Mouse (Mus musculus): Measurements from ENCODE around the gene Gm47841. TPM values are rescaled to one million over a fixed set of nuclear protein-coding genes. Genes with fewer than 3 reads are reported as not detected.

Gm47841 gene
- polyA plus RNA-seq, 1 experiment from 2014 or later, result not detected

GRCm38 (mm10) chr15:101008386-101009010, 38.7 kb downstream of the Gm47841 start:
- H3K9me3 ChIP-seq, result no peaks in the 10 kb centered on the region
- ATAC-seq (ENCODE audit: low FRiP score), result no peak
- no peak overlapping the region for H3K9ac ChIP-seq
- no peak overlapping the region for H3K27ac ChIP-seq
- 89% methylated on average over 14 of the region's 14 CpGs for WGBS
- H3K4me1 ChIP-seq (replicated peaks), result peaks cover 7% of the 10 kb centered on the region; the same call in 1 of the 2 replicates
- peaks cover 47% of the 10 kb centered on the region for H3K36me3 ChIP-seq
- H3K4me3 ChIP-seq, result no peak overlapping the region
- no peak overlapping the region for H3K4me2 ChIP-seq
- no peaks in the 10 kb centered on the region for H3K27me3 ChIP-seq

GRCm38 (mm10) chr15:101007236-101007635, 40.0 kb downstream of the Gm47841 start:
- H3K9ac ChIP-seq, result no peak overlapping the region
- H3K9me3 ChIP-seq, result no peaks in the 10 kb centered on the region
- peaks cover 45% of the 10 kb centered on the region for H3K36me3 ChIP-seq
- no peak overlapping the region for H3K27ac ChIP-seq
- WGBS, result 76% methylated on average over 7 of the region's 7 CpGs
- no peaks in the 10 kb centered on the region for H3K27me3 ChIP-seq
- ATAC-seq (ENCODE audit: low FRiP score), result no peak
- peaks cover 7% of the 10 kb centered on the region; the same call in 1 of the 2 replicates for H3K4me1 ChIP-seq (replicated peaks)
- no peak overlapping the region for H3K4me2 ChIP-seq
- H3K4me3 ChIP-seq, result no peak overlapping the region

GRCm38 (mm10) chr15:101006251-101007040, 40.8 kb downstream of the Gm47841 start:
- Histone ChIP-seq H3K36me3 (peaks cover 42% of the 10 kb centered on the region), H3K27me3 (no peaks in the 10 kb centered on the region), H3K27ac (no peak overlapping the region), H3K9ac (no peak overlapping the region), H3K9me3 (no peaks in the 10 kb centered on the region), H3K4me1 (replicated peaks) (peaks cover 7% of the 10 kb centered on the region; the same call in 1 of the 2 replicates), H3K4me2 (peak overlapping the region; percentile 52), H3K4me3 (peak overlapping the region; percentile 32)
- peak; percentile 85 for ATAC-seq (ENCODE audit: low FRiP score)
- WGBS, result 15% methylated on average over 14 of the region's 15 CpGs

DNA sequence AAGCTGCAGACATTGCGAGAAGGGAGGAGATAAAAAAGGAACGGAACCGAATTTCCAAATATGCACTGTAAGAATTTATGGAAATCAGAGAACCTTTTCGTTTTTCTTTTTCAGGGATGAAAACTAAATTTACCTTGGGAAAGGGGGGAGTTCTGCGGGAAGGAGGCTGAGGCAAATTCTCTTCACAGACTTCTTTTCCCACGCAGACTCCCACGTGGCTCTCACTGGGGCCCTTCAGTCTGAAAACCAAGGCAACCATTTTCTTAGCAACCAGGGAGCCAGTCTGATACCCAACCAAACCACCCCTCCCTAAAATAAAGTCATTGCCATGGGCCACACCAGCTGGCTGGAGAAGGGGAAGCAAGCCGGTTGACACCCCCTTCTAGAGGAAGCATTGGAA, 41.5 kb downstream of the Gm47841 start:
- peaks cover 7% of the 10 kb centered on the region; the same call in 1 of the 2 replicates for H3K4me1 ChIP-seq (replicated peaks)
- peaks cover 34% of the 10 kb centered on the region for H3K36me3 ChIP-seq
- no peak for ATAC-seq (ENCODE audit: low FRiP score)
- no peaks in the 10 kb centered on the region for H3K27me3 ChIP-seq
- no peak overlapping the region for H3K4me3 ChIP-seq
- H3K27ac ChIP-seq, result no peak overlapping the region
- H3K9me3 ChIP-seq, result no peaks in the 10 kb centered on the region
- no peak overlapping the region for H3K4me2 ChIP-seq
- 79% methylated on average over 8 of the region's 8 CpGs for WGBS
- H3K9ac ChIP-seq, result no peak overlapping the region

- peaks cover 35% of the 10 kb centered on the region for H3K36me3 ChIP-seq
- H3K4me1 ChIP-seq (replicated peaks), result peaks cover 7% of the 10 kb centered on the region; the same call in 1 of the 2 replicates
- no peak overlapping the region for H3K4me2 ChIP-seq
- H3K9ac ChIP-seq, result no peak overlapping the region
- no peak overlapping the region for H3K4me3 ChIP-seq
- H3K27me3 ChIP-seq, result no peaks in the 10 kb centered on the region
- H3K9me3 ChIP-seq, result no peaks in the 10 kb centered on the region
- no peak overlapping the region for H3K27ac ChIP-seq
- no peak for ATAC-seq (ENCODE audit: low FRiP score)
- 84% methylated on average over 3 of the region's 3 CpGs for WGBS
These were observed 42.7 kb downstream of the Gm47841 start for GRCm38 (mm10) chr15:101004538-101004937.

DNA sequence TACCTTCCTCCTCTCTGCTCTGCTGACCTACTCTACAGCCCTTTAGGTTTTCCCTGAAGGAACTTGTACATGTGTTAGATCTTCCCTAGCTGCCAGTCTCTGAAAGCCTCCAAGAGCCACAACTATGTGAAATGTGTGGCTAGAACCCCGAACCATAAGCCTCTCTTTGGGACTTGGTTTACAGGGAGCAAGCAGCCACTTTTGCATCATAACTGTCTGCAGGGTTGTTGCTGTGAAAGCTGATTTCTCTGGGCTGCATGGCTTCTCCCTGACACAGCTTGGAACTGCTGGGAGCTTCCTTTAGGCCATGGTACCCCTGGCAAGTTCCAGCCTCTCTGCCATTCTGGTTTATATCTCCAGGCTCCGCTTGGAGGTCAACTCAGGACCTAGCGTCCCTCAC, 44.7 kb downstream of the Gm47841 start:
- no peak overlapping the region for H3K9ac ChIP-seq
- H3K36me3 ChIP-seq, result peaks cover 28% of the 10 kb centered on the region
- H3K27ac ChIP-seq, result no peak overlapping the region
- no peak overlapping the region for H3K4me2 ChIP-seq
- no peaks in the 10 kb centered on the region for H3K27me3 ChIP-seq
- H3K9me3 ChIP-seq, result no peaks in the 10 kb centered on the region
- no peak overlapping the region for H3K4me3 ChIP-seq
- no peak for ATAC-seq (ENCODE audit: low FRiP score)
- H3K4me1 ChIP-seq (replicated peaks), result peaks cover 7% of the 10 kb centered on the region; the same call in 1 of the 2 replicates
- whole genome bisulfite sequencing, result 97% methylated on average over 3 of the region's 3 CpGs

DNA sequence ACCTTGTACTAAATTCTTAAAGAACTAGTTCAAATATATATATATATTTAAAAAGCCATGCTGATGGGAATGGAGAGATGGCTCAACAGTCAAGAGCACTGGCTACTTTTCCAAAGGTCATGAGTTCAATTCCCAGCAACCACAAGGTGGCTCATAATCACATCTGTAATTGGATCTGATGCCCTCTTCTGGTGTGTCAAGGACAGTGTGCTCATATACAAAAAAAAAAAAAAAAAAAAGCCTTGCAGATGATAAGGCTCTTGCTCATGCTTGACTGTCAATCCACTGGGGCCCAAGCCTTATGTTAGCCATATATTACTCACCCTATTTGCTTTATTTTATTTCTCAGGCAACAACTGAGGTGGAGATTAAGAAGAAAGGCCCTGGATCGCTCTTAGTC, 45.5 kb downstream of the Gm47841 start:
- no peak for ATAC-seq (ENCODE audit: low FRiP score)
- H3K9ac ChIP-seq, result no peak overlapping the region
- no peaks in the 10 kb centered on the region for H3K27me3 ChIP-seq
- H3K4me2 ChIP-seq, result no peak overlapping the region
- peaks cover 28% of the 10 kb centered on the region for H3K36me3 ChIP-seq
- no peak overlapping the region for H3K27ac ChIP-seq
- no peak overlapping the region for H3K4me3 ChIP-seq
- WGBS, result 100% methylated on average over 1 of the region's 1 CpGs
- H3K4me1 ChIP-seq (replicated peaks), result peaks cover 3% of the 10 kb centered on the region; the same call in 1 of the 2 replicates
- H3K9me3 ChIP-seq, result no peaks in the 10 kb centered on the region

DNA sequence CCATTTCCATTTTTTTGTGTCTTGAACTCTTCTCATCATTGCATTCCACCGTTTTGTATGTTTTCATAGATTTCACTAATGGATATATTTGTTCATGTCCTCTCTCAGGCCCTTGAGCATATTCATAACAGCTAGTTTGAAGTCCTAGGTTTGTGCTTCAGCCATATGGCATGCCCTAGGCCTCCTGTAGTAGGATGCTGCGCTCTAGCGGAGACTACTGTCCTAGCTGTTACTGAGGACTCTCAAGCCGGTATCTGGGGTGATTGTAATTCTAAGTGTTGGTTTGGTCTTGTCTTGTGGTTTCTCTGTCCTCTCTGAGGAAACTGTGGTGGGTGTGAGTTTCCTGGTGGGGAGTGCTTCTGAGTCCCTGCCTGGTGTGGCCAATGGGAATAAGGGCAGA, 50.1 kb downstream of the Gm47841 start:
- WGBS, result 28% methylated on average over 4 of the region's 4 CpGs
- Histone ChIP-seq H3K4me2 (no peak overlapping the region), H3K27me3 (no peaks in the 10 kb centered on the region), H3K4me1 (replicated peaks) (no peaks in the 10 kb centered on the region), H3K9me3 (no peaks in the 10 kb centered on the region), H3K36me3 (peaks cover 8% of the 10 kb centered on the region), H3K27ac (no peak overlapping the region), H3K4me3 (no peak overlapping the region), H3K9ac (no peak overlapping the region)
- no peak for ATAC-seq (ENCODE audit: low FRiP score)

Other genes starting within 250 kb of the Gm47841 start
- 18.8 and 19.7 TPM in 2 replicates for gene Scn8a, start 177.5 kb downstream of the Gm47841 start, polyA plus RNA-seq (2015; fragmentation: Nextera tagmentation; extraction: Ambion mirVana)
- 0.16 and 0.23 TPM in 2 replicates for gene Fignl2, start 31.2 kb upstream of the Gm47841 start, polyA plus RNA-seq (2015; fragmentation: Nextera tagmentation; extraction: Ambion mirVana)
- gene Ankrd33, start 68.4 kb upstream of the Gm47841 start, polyA plus RNA-seq (2015; fragmentation: Nextera tagmentation; extraction: Ambion mirVana), result not detected in 2 replicates
- gene Acvrl1, start 81.1 kb upstream of the Gm47841 start, polyA plus RNA-seq (2015; fragmentation: Nextera tagmentation; extraction: Ambion mirVana), result 7.9 and 8.6 TPM in 2 replicates
- 19.6 and 20.5 TPM in 2 replicates for gene Acvr1b, start 126.7 kb upstream of the Gm47841 start, polyA plus RNA-seq (2015; fragmentation: Nextera tagmentation; extraction: Ambion mirVana)
- gene Grasp, start 176.8 kb upstream of the Gm47841 start, polyA plus RNA-seq (2015; fragmentation: Nextera tagmentation; extraction: Ambion mirVana), result 1.7 and 1.8 TPM in 2 replicates
- 4.9 and 5.0 TPM in 2 replicates for gene Nr4a1, start 206.9 kb upstream of the Gm47841 start, polyA plus RNA-seq (2015; fragmentation: Nextera tagmentation; extraction: Ambion mirVana)
- gene Atg101, start 236.9 kb upstream of the Gm47841 start, polyA plus RNA-seq (2015; fragmentation: Nextera tagmentation; extraction: Ambion mirVana), result 82.9 and 84.6 TPM in 2 replicates
- gene 6030408B16Rik, start 245.8 kb upstream of the Gm47841 start, polyA plus RNA-seq (2015; fragmentation: Nextera tagmentation; extraction: Ambion mirVana), result 0.56 and 0.66 TPM in 2 replicates

All from hindbrain, embryonic 13.5 days (tissue).